Mouse (Mus musculus): ENCODE measurements around the gene Gm1113.

Gene Gm1113

DNA sequence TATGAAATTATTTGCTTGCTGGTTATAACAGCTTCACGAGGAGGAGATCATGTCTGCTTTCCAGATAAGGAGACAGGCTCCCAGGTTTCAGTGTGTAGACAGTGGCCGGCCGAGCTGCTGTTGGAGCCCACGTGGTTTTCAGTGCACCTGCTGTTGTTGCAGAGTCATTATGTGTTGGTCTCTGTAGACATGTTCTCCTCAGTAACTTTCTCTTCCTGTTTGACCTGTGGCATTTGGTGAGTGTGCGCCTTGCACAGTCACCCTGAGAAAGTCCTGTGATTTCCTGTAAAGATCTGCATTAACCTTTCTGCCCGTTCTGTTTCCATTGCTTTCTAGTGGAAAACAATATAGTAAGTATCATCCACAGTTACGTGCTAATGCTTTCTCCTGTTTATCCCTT, 42.7 kb downstream of the Gm1113 start:
- DNase-seq (ENCODE audit: low spot score) = no peak

- DNase-seq (ENCODE audit: low spot score) = no peak
Measured at GRCm38 (mm10) chr9:35474104-35474724, 43.9 kb downstream of the Gm1113 start.

DNA sequence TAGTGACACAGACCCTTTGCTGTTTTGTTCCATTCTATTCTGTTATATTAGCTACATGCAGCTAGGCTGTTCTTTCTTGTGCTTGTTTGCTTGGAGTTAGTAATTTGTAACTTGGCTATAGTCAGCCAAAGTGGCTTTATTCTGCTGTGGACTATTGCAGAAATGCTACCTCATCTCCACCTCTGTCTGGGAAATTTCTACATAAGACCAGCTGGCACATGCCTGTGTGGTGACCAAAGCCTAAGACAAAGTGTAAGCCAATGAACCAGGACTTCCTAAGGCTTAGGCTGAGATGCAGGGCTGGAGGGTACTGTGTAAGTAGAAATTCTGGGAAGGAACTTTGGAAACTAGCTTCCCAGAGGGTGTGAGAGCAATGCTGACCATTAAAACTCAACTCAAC, 49.2 kb downstream of the Gm1113 start:
- no peak for DNase-seq (ENCODE audit: low spot score)

GRCm38 (mm10) chr9:35467264-35467817, 50.7 kb downstream of the Gm1113 start:
- DNase-seq (ENCODE audit: low spot score) = no peak

DNA sequence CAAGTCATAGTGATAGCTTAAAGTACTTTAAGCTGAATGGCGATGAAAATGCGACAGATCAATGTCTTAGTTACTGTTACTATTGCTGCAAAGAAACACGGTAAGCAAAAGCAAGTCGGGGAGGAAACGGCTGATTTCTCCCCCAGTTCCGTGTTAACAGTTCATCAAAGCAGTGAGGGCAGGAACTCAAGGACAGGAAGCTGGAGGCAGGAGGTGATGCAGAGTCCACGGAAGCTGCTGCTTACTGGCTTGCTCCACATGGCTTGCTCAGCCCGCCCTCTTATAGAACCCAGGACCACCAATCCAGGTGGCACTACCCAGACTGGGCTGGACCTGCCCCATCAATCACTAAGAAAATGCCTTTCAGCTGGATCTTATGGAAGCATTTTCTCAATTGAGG, 58.5 kb downstream of the Gm1113 start:
- no peak for DNase-seq (ENCODE audit: low spot score)

Measured in embryo, embryonic 10 days (tissue).